Mouse (Mus musculus) liver, embryonic 16.5 days (tissue): ENCODE results near the gene Pilra. TPM values are rescaled to one million over a fixed set of nuclear protein-coding genes. Genes with fewer than 3 reads are reported as not detected.

Source experiments
- ATAC-seq: fragments of 200-750 bp; cut with Nextera tagmentation; 2 replicates; pipeline ENCODE4 v1.8.0; 2017; ENCODE audit warnings: low read depth, mild to moderate bottlenecking, moderate number of reproducible peaks, moderate library complexity
- H3K27ac ChIP-seq: fragments of 300-500 bp; sonication (generic); 2 replicates; pipeline ENCODE4 v1.5.1; 2014; ENCODE audit warnings: mild to moderate bottlenecking, low read length
- H3K27me3 ChIP-seq: fragments of 300-500 bp; sonication (generic); 2 replicates; pipeline ENCODE4 v1.6.1; 2014; ENCODE audit warnings: low read depth, low read length, mixed read lengths; ENCODE audit not compliant: control insufficient read depth, insufficient read depth
- H3K36me3 ChIP-seq: fragments of 300-500 bp; sonication (generic); 2 replicates; pipeline ENCODE4 v1.6.1; 2014; ENCODE audit warnings: mild to moderate bottlenecking; ENCODE audit not compliant: control insufficient read depth, insufficient read depth
- H3K4me1 ChIP-seq: fragments of 300-500 bp; sonication (generic); 2 replicates; pipeline ENCODE4 v1.6.1; 2014; ENCODE audit warnings: low read depth, low read length, mixed read lengths; ENCODE audit not compliant: control insufficient read depth
- H3K4me2 ChIP-seq: fragments of 300-500 bp; sonication (generic); 2 replicates; pipeline ENCODE4 v1.6.1; 2014; ENCODE audit warnings: low read depth, low read length, mixed read lengths
- H3K4me3 ChIP-seq: fragments of 300-500 bp; sonication (generic); 2 replicates; pipeline ENCODE4 v1.5.1; 2014; ENCODE audit warnings: low read depth, mild to moderate bottlenecking, low read length
- H3K9ac ChIP-seq: fragments of 300-500 bp; sonication (generic); 2 replicates; pipeline ENCODE4 v1.6.1; 2014; ENCODE audit warnings: low read depth, low read length
- H3K9me3 ChIP-seq: fragments of 300-500 bp; sonication (generic); replicated peaks from 2 replicates; pipeline ENCODE4 v1.6.1; 2016; ENCODE audit warnings: low read length; ENCODE audit not compliant: control insufficient read depth
- WGBS: fragments of 180-500 bp; shearing (Covaris S2); extraction: QIAGEN DNeasy Blood & Tissue Kit; methylation state at CpG from one replicate; pipeline ENCODE4 v1.1.7; 2014; ENCODE audit not compliant: insufficient replicate concordance; 5-methylcytosine and 5-hydroxymethylcytosine counted together
- polyA plus RNA-seq: library from polyadenylated mRNA; unstranded; fragments of >200 nt; fragmentation: Nextera tagmentation; extraction: Ambion mirVana; gene quantifications from 2 replicates; pipeline ENCODE4 v1.2.1, GENCODE M21; 2015

The Pilra gene
- polyA plus RNA-seq, 1 experiment from 2014 or later: 6.1 TPM

GRCm38 (mm10) chr5:137786109-137786942 is 49.8 kb downstream of the Pilra start:
- H3K9me3 ChIP-seq: no peaks in the 10 kb centered on the region
- H3K4me1 ChIP-seq: peaks cover 31% of the 10 kb centered on the region
- ATAC-seq: peak; percentile 85
- WGBS: under 1% methylated on average over 72 of the region's 79 CpGs
- peak overlapping the region; percentile 99 for H3K4me2 ChIP-seq
- peak overlapping the region; percentile 95 for H3K9ac ChIP-seq
- H3K36me3 ChIP-seq: peaks cover 23% of the 10 kb centered on the region
- peak overlapping the region; percentile 100 for H3K27ac ChIP-seq
- no peaks in the 10 kb centered on the region for H3K27me3 ChIP-seq
- peak overlapping the region; percentile 88 for H3K4me3 ChIP-seq

DNA sequence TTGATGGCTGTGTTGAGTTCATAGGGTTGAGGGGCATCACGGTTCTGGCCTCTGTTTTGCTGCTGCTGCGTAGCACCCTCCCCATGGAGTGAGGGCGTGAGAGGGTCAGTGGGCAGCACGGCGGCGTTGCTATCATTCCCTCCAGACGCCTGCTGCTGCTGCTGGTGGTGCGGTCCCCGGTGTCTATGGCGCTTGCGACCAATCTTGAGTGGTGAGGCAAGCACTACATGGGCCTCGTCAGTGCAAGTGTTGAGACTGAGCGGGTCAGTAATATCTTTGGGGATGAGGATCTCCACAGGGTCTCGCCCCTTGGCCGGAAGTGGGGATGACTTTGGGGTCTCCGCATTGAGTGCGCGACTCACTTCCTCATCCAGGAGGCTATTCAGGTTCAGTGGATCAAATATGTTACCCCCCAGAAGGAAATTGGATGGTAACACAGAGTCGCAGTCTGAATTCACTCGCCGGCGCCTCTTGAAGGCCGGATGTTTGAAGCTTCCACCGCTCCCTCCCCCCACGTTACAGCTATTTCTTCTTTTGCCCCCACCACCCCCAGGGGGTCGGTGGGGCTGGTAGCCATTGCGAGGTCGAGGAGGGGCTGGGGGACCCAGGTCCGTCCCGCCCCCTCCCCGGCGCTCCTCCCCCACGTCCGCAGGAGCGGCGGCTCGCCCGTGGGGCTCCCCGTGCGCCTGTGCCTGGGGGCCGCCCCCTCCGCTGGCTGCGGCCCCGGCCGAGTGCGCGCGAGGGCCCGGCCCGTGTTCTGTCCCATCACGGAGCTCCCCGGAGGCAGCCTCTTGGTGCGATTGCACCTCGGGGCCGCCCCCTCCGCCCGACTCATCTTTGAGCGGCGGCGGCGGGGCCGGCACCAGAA is 50.7 kb downstream of the Pilra start:
- peak overlapping the region; percentile 88 for H3K4me3 ChIP-seq
- H3K27me3 ChIP-seq: no peaks in the 10 kb centered on the region
- peaks cover 31% of the 10 kb centered on the region for H3K4me1 ChIP-seq
- ATAC-seq: peak; percentile 7; the same call in 1 of the 2 replicates
- peaks cover 29% of the 10 kb centered on the region for H3K36me3 ChIP-seq
- WGBS: 1% methylated on average over 55 of the region's 62 CpGs
- H3K9ac ChIP-seq: peak overlapping the region; percentile 95
- no peaks in the 10 kb centered on the region for H3K9me3 ChIP-seq
- peak overlapping the region; percentile 100 for H3K27ac ChIP-seq
- peak overlapping the region; percentile 99 for H3K4me2 ChIP-seq

DNA sequence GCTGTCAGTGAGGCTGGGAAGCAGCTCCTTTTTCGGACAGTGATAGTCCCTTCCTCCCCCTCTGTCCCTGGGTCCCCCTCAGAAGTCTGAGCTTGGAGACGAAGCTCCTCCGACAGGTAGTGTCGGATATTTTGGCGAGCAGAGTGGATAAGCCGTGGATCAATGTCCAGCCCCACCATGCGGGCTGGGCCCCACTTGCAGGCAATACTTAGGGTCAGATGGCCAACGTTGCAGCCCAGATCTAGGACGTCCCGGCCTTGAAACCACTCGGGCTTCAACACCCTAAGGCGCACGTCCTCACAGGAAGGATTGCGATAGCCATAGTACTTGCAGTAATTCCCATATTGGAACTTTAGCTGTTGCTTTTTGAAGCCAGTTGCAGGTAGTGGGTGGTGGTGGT is 51.5 kb downstream of the Pilra start:
- no peak for ATAC-seq
- Histone ChIP-seq H3K36me3 (peaks cover 29% of the 10 kb centered on the region), H3K9ac (peak overlapping the region; percentile 95), H3K27me3 (no peaks in the 10 kb centered on the region), H3K4me1 (peaks cover 39% of the 10 kb centered on the region), H3K27ac (peak overlapping the region; percentile 100; the same call in 1 of the 2 replicates), H3K4me2 (peak overlapping the region; percentile 99), H3K4me3 (peak overlapping the region; percentile 88), H3K9me3 (no peaks in the 10 kb centered on the region)
- WGBS: 65% methylated on average over 14 of the region's 14 CpGs

DNA sequence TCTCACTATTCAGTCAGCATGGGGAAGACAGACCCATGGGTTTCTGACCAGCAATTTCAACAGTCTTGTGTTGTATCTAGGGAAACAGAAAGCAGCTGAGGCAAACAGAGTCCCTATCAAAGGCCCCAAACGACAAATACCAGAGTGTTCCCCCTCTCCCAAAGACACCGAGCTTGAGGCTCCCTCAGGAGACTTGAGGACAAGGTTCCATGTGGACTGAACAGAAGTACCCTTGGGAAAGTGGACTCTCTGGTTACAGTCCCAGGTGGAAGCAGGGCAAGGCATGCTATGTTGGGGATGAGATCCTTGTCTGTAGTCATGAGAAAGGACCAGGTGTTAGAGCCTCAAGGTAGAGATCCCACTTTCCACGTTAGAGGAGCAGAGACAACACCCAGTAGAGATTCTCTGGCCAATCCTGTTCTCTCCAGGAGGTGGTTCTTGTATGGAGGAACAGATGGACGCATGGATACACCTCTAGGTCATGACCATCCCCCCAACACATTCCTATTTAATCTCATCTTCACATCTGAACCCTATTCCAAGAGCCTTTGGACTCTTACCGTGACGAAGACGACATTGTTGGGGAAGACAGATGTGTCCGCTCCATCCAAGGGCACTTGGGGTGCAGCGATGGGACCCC is 52.1 kb downstream of the Pilra start:
- 50% methylated on average over 9 of the region's 9 CpGs for WGBS
- no peaks in the 10 kb centered on the region for H3K27me3 ChIP-seq
- peaks cover 29% of the 10 kb centered on the region for H3K36me3 ChIP-seq
- 0 out of 2 replicates have a peak overlapping the region, but pooled peaks have one; percentile 20 for H3K27ac ChIP-seq
- peaks cover 41% of the 10 kb centered on the region for H3K4me1 ChIP-seq
- H3K9ac ChIP-seq: peak overlapping the region; percentile 95
- peak overlapping the region; percentile 99 for H3K4me2 ChIP-seq
- H3K9me3 ChIP-seq: no peaks in the 10 kb centered on the region
- H3K4me3 ChIP-seq: peak overlapping the region; percentile 88
- no peak for ATAC-seq

GRCm38 (mm10) chr5:137782776-137783522 is 53.1 kb downstream of the Pilra start:
- Histone ChIP-seq H3K4me2 (0 out of 2 replicates have a peak overlapping the region, but pooled peaks have one; percentile 99), H3K9ac (peak overlapping the region; percentile 27; the same call in 1 of the 2 replicates), H3K4me3 (no peak overlapping the region), H3K36me3 (peaks cover 29% of the 10 kb centered on the region), H3K9me3 (no peaks in the 10 kb centered on the region), H3K4me1 (peaks cover 43% of the 10 kb centered on the region), H3K27ac (no peak overlapping the region), H3K27me3 (no peaks in the 10 kb centered on the region)
- WGBS: 77% methylated on average over 13 of the region's 13 CpGs
- no peak for ATAC-seq

GRCm38 (mm10) chr5:137781661-137782060 is 54.4 kb downstream of the Pilra start:
- Histone ChIP-seq H3K27ac (no peak overlapping the region), H3K36me3 (peaks cover 29% of the 10 kb centered on the region), H3K27me3 (no peaks in the 10 kb centered on the region), H3K4me2 (no peak overlapping the region), H3K4me1 (peaks cover 48% of the 10 kb centered on the region), H3K9ac (no peak overlapping the region), H3K9me3 (no peaks in the 10 kb centered on the region), H3K4me3 (no peak overlapping the region)
- 84% methylated on average over 7 of the region's 7 CpGs for WGBS
- no peak for ATAC-seq

- peak; percentile 68 for ATAC-seq
- peak overlapping the region; percentile 98 for H3K9ac ChIP-seq
- peak overlapping the region; percentile 99 for H3K4me3 ChIP-seq
- H3K4me2 ChIP-seq: peak overlapping the region; percentile 99
- H3K36me3 ChIP-seq: peaks cover 29% of the 10 kb centered on the region
- under 1% methylated on average over 75 of the region's 83 CpGs for WGBS
- no peaks in the 10 kb centered on the region for H3K9me3 ChIP-seq
- no peaks in the 10 kb centered on the region for H3K27me3 ChIP-seq
- H3K4me1 ChIP-seq: peaks cover 47% of the 10 kb centered on the region
- H3K27ac ChIP-seq: peak overlapping the region; percentile 95
These were observed 56.8 kb downstream of the Pilra start for GRCm38 (mm10) chr5:137779053-137779933.
